ENCODE assay signal across 18 mouse cellular contexts in genomic region chr2:166242786-166243521, GRCm38 (mm10).
A peak's percentile ranks its signal among the peaks of the same experiment; 100 is the strongest.
DNase-seq lines count a peak whose midpoint lies in the region; ATAC-seq lines count a peak whose summit lies in the region.
"Had no signal": no experiment of that assay in that cellular context is flagged by ENCODE, and none has a peak within 500 bp of the region (broad histone marks: within the 10 kb centered on the region; RNA-seq: fewer than 3 reads in every experiment).

No protein-coding gene starts in this region.

- H3K27me3 ChIP-seq in forebrain, embryonic 10.5 days (ENCODE audit: poor library complexity, severe bottlenecking), result no peaks in the 10 kb centered on the region
- H3K27me3 ChIP-seq in forebrain, embryonic 13.5 days, result no peaks in the 10 kb centered on the region
- H3K27me3 ChIP-seq in liver, embryonic 16.5 days (ENCODE audit: control insufficient read depth, insufficient read depth, low read depth, low read length), result no peaks in the 10 kb centered on the region
- H3K27me3 ChIP-seq in liver, embryonic 11.5 days (replicated peaks; ENCODE audit: control insufficient read depth, insufficient read depth, low read length), result no peaks in the 10 kb centered on the region
- H3K27me3 ChIP-seq in embryonic facial prominence, embryonic 10.5 days (replicated peaks; ENCODE audit: low read depth, poor library complexity, severe bottlenecking), result no peaks in the 10 kb centered on the region
- H3K27me3 ChIP-seq in limb, embryonic 15.5 days, result no peaks in the 10 kb centered on the region
- H3K27me3 ChIP-seq: neural tube, embryonic 12.5 days had no signal

- H3K9ac ChIP-seq in forebrain, embryonic 13.5 days, result no peak overlapping the region
- no peak overlapping the region for H3K9ac ChIP-seq in liver, embryonic 16.5 days (ENCODE audit: low read depth, low read length)
- no peak overlapping the region for H3K9ac ChIP-seq in liver, embryonic 11.5 days (ENCODE audit: low read depth, low read length)
- no peak overlapping the region for H3K9ac ChIP-seq in limb, embryonic 15.5 days
- H3K9ac ChIP-seq: forebrain, embryonic 12.5 days; hindbrain, embryonic 13.5 days; neural tube, embryonic 12.5 days had no signal

- H3K4me3 ChIP-seq in forebrain, embryonic 10.5 days, result no peak overlapping the region
- no peak overlapping the region for H3K4me3 ChIP-seq in forebrain, embryonic 13.5 days
- no peak overlapping the region for H3K4me3 ChIP-seq in liver, embryonic 16.5 days (ENCODE audit: low read depth, low read length)
- H3K4me3 ChIP-seq in liver, embryonic 11.5 days (ENCODE audit: low read depth, low read length), result no peak overlapping the region
- H3K4me3 ChIP-seq in embryonic facial prominence, embryonic 10.5 days, result no peak overlapping the region
- no peak overlapping the region for H3K4me3 ChIP-seq in limb, embryonic 15.5 days
- H3K4me3 ChIP-seq: forebrain, embryonic 12.5 days; hindbrain, embryonic 13.5 days; neural tube, embryonic 12.5 days had no signal

- no peak for DNase-seq in forebrain, embryonic 10.5 days (ENCODE audit: extremely low spot score, low spot score)
- DNase-seq in liver, embryonic 11.5 days (ENCODE audit: low spot score), result no peak
- DNase-seq in embryonic facial prominence, embryonic 10.5 days (ENCODE audit: low spot score), result no peak
- DNase-seq in natural killer cell, adult 2 months (ENCODE audit: low spot score in 2 of 2), result no peak
- DNase-seq: B cell, adult 2 months; cerebellum, adult 2 months; cerebellum, postnatal 36 days; heart, postnatal 14 days; kidney, adult 8-10 months; kidney, postnatal 36 days; lung, adult 2 months; lung, postnatal 4 days had no signal

- peaks cover 18% of the 10 kb centered on the region for H3K9me3 ChIP-seq in forebrain, embryonic 10.5 days
- H3K9me3 ChIP-seq in forebrain, embryonic 13.5 days (replicated peaks), result 0 out of 2 replicates have a peak, but pooled peaks cover 9% of the 10 kb centered on the region
- no peaks in the 10 kb centered on the region for H3K9me3 ChIP-seq in liver, embryonic 16.5 days (replicated peaks; ENCODE audit: control insufficient read depth, low read length)
- no peaks in the 10 kb centered on the region for H3K9me3 ChIP-seq in liver, embryonic 11.5 days (ENCODE audit: control insufficient read depth, low read length)
- H3K9me3 ChIP-seq in embryonic facial prominence, embryonic 10.5 days, result peaks cover 17% of the 10 kb centered on the region
- no peaks in the 10 kb centered on the region for H3K9me3 ChIP-seq in limb, embryonic 15.5 days
- H3K9me3 ChIP-seq: hindbrain, embryonic 13.5 days had no signal

- no peak for ATAC-seq in forebrain, embryonic 13.5 days
- ATAC-seq in liver, embryonic 16.5 days (ENCODE audit: low read depth), result peak; percentile 44; the same call in 1 of the 2 replicates
- ATAC-seq in liver, embryonic 11.5 days (replicated peaks; ENCODE audit: low FRiP score), result no peak
- ATAC-seq in limb, embryonic 15.5 days (ENCODE audit: insufficient number of reproducible peaks, low FRiP score, low TSS enrichment, low read depth), result no peak

- 0 out of 2 replicates have a peak overlapping the region, but pooled peaks have one; percentile 36 for H3K27ac ChIP-seq in forebrain, embryonic 10.5 days
- H3K27ac ChIP-seq in forebrain, embryonic 13.5 days, result no peak overlapping the region
- no peak overlapping the region for H3K27ac ChIP-seq in liver, embryonic 16.5 days (ENCODE audit: low read length)
- no peak overlapping the region for H3K27ac ChIP-seq in liver, embryonic 11.5 days (ENCODE audit: low read depth, low read length)
- peak overlapping the region; percentile 66 for H3K27ac ChIP-seq in embryonic facial prominence, embryonic 10.5 days (replicated peaks)
- peak overlapping the region; percentile 38; the same call in 1 of the 2 replicates for H3K27ac ChIP-seq in limb, embryonic 15.5 days
- H3K27ac ChIP-seq: forebrain, embryonic 12.5 days; hindbrain, embryonic 13.5 days; neural tube, embryonic 12.5 days had no signal

- H3K36me3 ChIP-seq in forebrain, embryonic 10.5 days (replicated peaks), result no peaks in the 10 kb centered on the region
- H3K36me3 ChIP-seq in forebrain, embryonic 13.5 days (ENCODE audit: poor library complexity, severe bottlenecking), result no peaks in the 10 kb centered on the region
- no peaks in the 10 kb centered on the region for H3K36me3 ChIP-seq in liver, embryonic 16.5 days (ENCODE audit: control insufficient read depth, insufficient read depth)
- H3K36me3 ChIP-seq in liver, embryonic 11.5 days (ENCODE audit: control insufficient read depth, insufficient read depth, low read length), result no peaks in the 10 kb centered on the region
- H3K36me3 ChIP-seq in embryonic facial prominence, embryonic 10.5 days (replicated peaks), result peaks cover 10% of the 10 kb centered on the region
- no peaks in the 10 kb centered on the region for H3K36me3 ChIP-seq in limb, embryonic 15.5 days
- H3K36me3 ChIP-seq: forebrain, embryonic 12.5 days; hindbrain, embryonic 13.5 days; neural tube, embryonic 12.5 days had no signal

- no peak overlapping the region for H3K4me2 ChIP-seq in forebrain, embryonic 13.5 days
- no peak overlapping the region for H3K4me2 ChIP-seq in liver, embryonic 16.5 days (ENCODE audit: low read depth, low read length)
- no peak overlapping the region for H3K4me2 ChIP-seq in liver, embryonic 11.5 days
- H3K4me2 ChIP-seq in limb, embryonic 15.5 days, result no peak overlapping the region
- H3K4me2 ChIP-seq: forebrain, embryonic 12.5 days; hindbrain, embryonic 13.5 days; neural tube, embryonic 12.5 days had no signal

- WGBS in forebrain, embryonic 10.5 days, result 78% methylated on average over 14 of the region's 14 CpGs
- WGBS in forebrain, embryonic 13.5 days, result 81% methylated on average over 14 of the region's 14 CpGs
- 68% methylated on average over 14 of the region's 14 CpGs for WGBS in liver, embryonic 16.5 days (ENCODE audit: insufficient replicate concordance)
- WGBS in liver, embryonic 11.5 days, result 71% methylated on average over 14 of the region's 14 CpGs
- WGBS in embryonic facial prominence, embryonic 10.5 days, result 75% methylated on average over 14 of the region's 14 CpGs
- 65% methylated on average over 14 of the region's 14 CpGs for WGBS in limb, embryonic 15.5 days

- H3K4me1 ChIP-seq in forebrain, embryonic 10.5 days, result peaks cover 34% of the 10 kb centered on the region
- 0 out of 2 replicates have a peak, but pooled peaks cover under 1% of the 10 kb centered on the region for H3K4me1 ChIP-seq in forebrain, embryonic 13.5 days
- peaks cover 3% of the 10 kb centered on the region; the same call in 1 of the 2 replicates for H3K4me1 ChIP-seq in liver, embryonic 16.5 days (ENCODE audit: control insufficient read depth, low read depth, low read length)
- peaks cover 5% of the 10 kb centered on the region; the same call in 1 of the 2 replicates for H3K4me1 ChIP-seq in liver, embryonic 11.5 days (replicated peaks; ENCODE audit: control insufficient read depth, insufficient read depth, low read length)
- peaks cover 52% of the 10 kb centered on the region for H3K4me1 ChIP-seq in embryonic facial prominence, embryonic 10.5 days
- H3K4me1 ChIP-seq in limb, embryonic 15.5 days, result peaks cover 11% of the 10 kb centered on the region
- H3K4me1 ChIP-seq: forebrain, embryonic 12.5 days had no signal

Comparison
In these comparisons a context has a peak if more than half of its experiments do, and no peak if none do; other contexts are left out.
1. H3K27ac ChIP-seq: peak in forebrain, embryonic 10.5 days (single experiment), embryonic facial prominence, embryonic 10.5 days (single experiment) and limb, embryonic 15.5 days (single experiment); none in forebrain, embryonic 13.5 days (single experiment), liver, embryonic 16.5 days (single experiment) and liver, embryonic 11.5 days (single experiment).